Mouse (Mus musculus) kidney, adult 2 months (tissue): ENCODE measurements around the gene Zfp747.

Source experiments
- CTCF ChIP-seq: fragments of 200-500 bp; conservative IDR thresholded peaks from 2 replicates; pipeline ENCODE4 v1.5.1; 2011; ENCODE audit warnings: low read depth, mild to moderate bottlenecking, control low read depth, low read length, moderate library complexity, mixed read lengths; ENCODE audit not compliant: insufficient read depth, insufficient read length
- POLR2A ChIP-seq: fragments of 200-500 bp; IDR thresholded peaks from one replicate; pipeline ENCODE4 v1.6.1; 2011; ENCODE audit warnings: low read depth, low read length, control low read depth

DNA sequence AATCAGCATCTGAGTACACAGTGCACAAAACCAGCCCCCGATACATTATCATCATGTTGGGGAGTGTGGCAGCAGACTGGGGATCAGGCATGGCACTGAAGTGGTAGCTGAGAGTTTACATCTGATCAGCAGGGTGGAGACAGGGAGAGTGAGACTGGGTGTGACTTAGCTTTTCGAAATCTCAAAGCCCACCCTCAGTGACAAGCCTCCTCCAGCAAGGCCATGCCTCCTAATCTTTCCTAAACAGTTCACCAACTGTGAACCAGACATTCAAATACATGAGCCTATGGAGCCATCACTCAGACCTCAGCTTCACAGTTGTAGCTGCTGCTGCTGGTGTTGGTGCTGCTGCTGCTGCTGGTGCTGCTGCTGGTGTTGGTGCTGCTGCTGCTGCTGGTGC lies 35.6 kb upstream of the Zfp747 start:
- TF ChIP-seq CTCF, result no peak
- TF ChIP-seq POLR2A, result no peak
